Mouse (Mus musculus) stomach, embryonic 15.5 days (tissue): ENCODE measurements around the gene Ptpn21. TPM values are rescaled to one million over a fixed set of nuclear protein-coding genes. Genes with fewer than 3 reads are reported as not detected.

Experiments used
- ATAC-seq: fragments of 200-750 bp; cut with Nextera tagmentation; 2 replicates; pipeline ENCODE4 v1.8.0; 2017; ENCODE audit warnings: low read depth, moderate number of reproducible peaks, moderate TSS enrichment; ENCODE audit not compliant: insufficient read depth, low FRiP score
- H3K27ac ChIP-seq: fragments of 300-500 bp; sonication (generic); 2 replicates; pipeline ENCODE4 v1.5.1; 2015; ENCODE audit warnings: mild to moderate bottlenecking, inconsistent platforms
- H3K27me3 ChIP-seq: fragments of 300-500 bp; sonication (generic); replicated peaks from 2 replicates; pipeline ENCODE4 v1.6.1; 2015; ENCODE audit warnings: inconsistent platforms
- H3K36me3 ChIP-seq: fragments of 300-500 bp; sonication (generic); 2 replicates; pipeline ENCODE4 v1.6.1; 2015; ENCODE audit warnings: inconsistent platforms
- H3K4me1 ChIP-seq: fragments of 300-500 bp; sonication (generic); 2 replicates; pipeline ENCODE4 v1.6.1; 2015; ENCODE audit warnings: inconsistent platforms
- H3K4me2 ChIP-seq: fragments of 300-500 bp; sonication (generic); 2 replicates; pipeline ENCODE4 v1.6.1; 2015; ENCODE audit warnings: mild to moderate bottlenecking, inconsistent platforms
- H3K4me3 ChIP-seq: fragments of 300-500 bp; sonication (generic); replicated peaks from 2 replicates; pipeline ENCODE4 v1.5.1; 2015; ENCODE audit warnings: inconsistent platforms
- H3K9ac ChIP-seq: fragments of 300-500 bp; sonication (generic); 2 replicates; pipeline ENCODE4 v1.6.1; 2015; ENCODE audit warnings: inconsistent platforms
- H3K9me3 ChIP-seq: fragments of 300-500 bp; sonication (generic); 2 replicates; pipeline ENCODE4 v1.6.1; 2016; ENCODE audit warnings: inconsistent platforms
- WGBS: fragments of 180-500 bp; shearing (Covaris S2); methylation state at CpG from one replicate; pipeline ENCODE4 v1.1.7; 2015; 5-methylcytosine and 5-hydroxymethylcytosine counted together
- polyA plus RNA-seq: library from polyadenylated mRNA; unstranded; fragments of >200 nt; fragmentation: Nextera tagmentation; extraction: Ambion mirVana; gene quantifications from 2 replicates; pipeline ENCODE4 v1.2.1, GENCODE M21; 2015

Gene Ptpn21
- polyA plus RNA-seq, 1 experiment from 2014 or later: 9.9 TPM

DNA sequence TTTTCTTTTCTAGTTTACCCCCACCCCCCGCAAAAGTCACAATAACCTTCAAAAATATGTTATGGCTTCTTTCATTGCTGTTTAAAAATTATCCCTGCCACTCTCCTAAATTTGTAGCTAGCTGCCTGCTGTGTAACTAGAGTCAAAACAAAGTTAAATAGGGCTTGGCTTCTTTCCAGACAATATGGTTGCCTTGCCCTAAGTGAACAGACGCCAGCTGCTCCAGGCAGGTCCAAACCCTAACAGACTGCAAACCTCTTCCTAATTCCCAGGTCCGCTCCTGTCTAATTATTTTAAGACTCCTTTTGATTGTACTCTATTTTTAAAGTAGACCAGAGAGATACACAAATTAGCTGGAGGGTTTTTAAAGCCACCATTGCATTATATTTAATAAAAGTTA lies 16.6 kb downstream of the Ptpn21 start:
- Histone ChIP-seq H3K27ac (no peak overlapping the region), H3K4me2 (no peak overlapping the region), H3K4me3 (no peak overlapping the region), H3K9ac (no peak overlapping the region), H3K36me3 (no peaks in the 10 kb centered on the region), H3K27me3 (no peaks in the 10 kb centered on the region), H3K9me3 (no peaks in the 10 kb centered on the region), H3K4me1 (no peaks in the 10 kb centered on the region)
- no peak for ATAC-seq
- 34% methylated on average over 3 of the region's 3 CpGs for WGBS

DNA sequence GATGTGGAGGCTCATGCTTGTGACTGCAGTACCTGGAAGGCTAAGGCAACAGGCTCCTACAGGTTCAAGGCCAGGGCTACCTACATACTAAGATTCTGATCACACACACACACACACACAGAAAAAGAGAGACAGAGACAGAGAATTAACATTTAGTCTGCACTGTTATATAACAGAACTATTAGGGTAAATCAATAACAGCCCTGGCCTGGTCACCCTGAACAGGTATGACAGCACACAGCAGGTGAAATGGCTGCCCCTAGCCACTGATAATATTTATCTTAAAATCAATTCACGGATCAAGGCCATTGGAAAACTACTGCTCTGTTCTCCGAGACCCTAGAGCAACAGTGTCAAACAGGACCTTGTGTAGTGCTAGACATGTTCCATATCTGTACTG lies 21.1 kb downstream of the Ptpn21 start:
- H3K27ac ChIP-seq: no peak overlapping the region
- no peak overlapping the region for H3K4me2 ChIP-seq
- H3K36me3 ChIP-seq: no peaks in the 10 kb centered on the region
- no peak overlapping the region for H3K9ac ChIP-seq
- H3K9me3 ChIP-seq: no peaks in the 10 kb centered on the region
- 67% methylated on average over 2 of the region's 2 CpGs for WGBS
- H3K4me1 ChIP-seq: peaks cover 8% of the 10 kb centered on the region; the same call in 1 of the 2 replicates
- H3K4me3 ChIP-seq: no peak overlapping the region
- ATAC-seq: no peak
- H3K27me3 ChIP-seq: no peaks in the 10 kb centered on the region

DNA sequence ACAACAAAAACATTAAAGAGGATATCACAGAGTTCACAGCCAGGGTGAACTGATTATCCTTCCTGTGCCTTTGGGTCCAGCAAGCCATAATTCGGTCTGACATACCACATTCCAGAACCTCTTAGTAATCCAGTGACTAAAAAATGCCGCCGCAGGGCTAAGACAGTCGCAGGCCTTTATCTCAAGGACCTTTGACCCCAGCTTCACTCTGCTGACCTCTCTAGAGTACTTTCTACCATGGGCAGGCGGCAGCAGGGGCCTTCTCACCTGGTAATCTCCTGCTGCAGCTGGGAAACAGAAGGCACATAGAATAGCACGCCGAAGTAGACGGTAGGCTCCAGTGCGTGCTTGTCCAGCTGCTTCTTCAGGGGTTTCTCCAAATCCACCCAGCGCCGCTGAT lies 22.4 kb downstream of the Ptpn21 start:
- Histone ChIP-seq H3K4me2 (no peak overlapping the region), H3K27ac (peak overlapping the region; percentile 61), H3K36me3 (no peaks in the 10 kb centered on the region), H3K4me3 (no peak overlapping the region), H3K4me1 (peaks cover 8% of the 10 kb centered on the region; the same call in 1 of the 2 replicates), H3K9ac (no peak overlapping the region), H3K27me3 (no peaks in the 10 kb centered on the region), H3K9me3 (no peaks in the 10 kb centered on the region)
- ATAC-seq: no peak
- 43% methylated on average over 11 of the region's 11 CpGs for WGBS

DNA sequence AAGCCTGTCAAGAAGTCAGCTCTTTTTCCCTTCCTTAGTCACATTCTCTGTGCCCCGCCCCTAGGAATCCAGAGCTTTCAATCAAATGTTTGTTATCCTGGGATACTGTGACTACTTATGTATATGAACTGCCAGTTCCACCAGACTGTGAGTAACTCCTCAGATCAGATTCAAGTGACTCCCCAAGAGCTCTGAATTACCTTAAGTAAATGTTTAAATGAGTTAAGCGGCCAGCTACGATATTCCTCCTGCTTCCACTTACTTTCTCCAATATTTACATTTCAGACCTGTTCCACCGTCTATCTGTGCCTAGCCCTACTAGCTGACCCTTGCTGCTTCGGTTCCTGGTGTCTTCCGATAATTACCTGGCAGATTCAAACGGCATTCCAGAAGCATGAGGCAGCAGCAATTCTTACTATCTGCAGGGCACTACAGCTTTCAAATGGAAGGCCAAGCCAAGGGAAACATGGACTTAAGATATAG lies 23.5 kb downstream of the Ptpn21 start:
- WGBS: 23% methylated on average over 7 of the region's 7 CpGs
- Histone ChIP-seq H3K4me3 (no peak overlapping the region), H3K4me2 (no peak overlapping the region), H3K27ac (peak overlapping the region; percentile 23; the same call in 1 of the 2 replicates), H3K9ac (no peak overlapping the region), H3K4me1 (peaks cover 8% of the 10 kb centered on the region; the same call in 1 of the 2 replicates), H3K27me3 (no peaks in the 10 kb centered on the region), H3K36me3 (no peaks in the 10 kb centered on the region), H3K9me3 (no peaks in the 10 kb centered on the region)
- peak; percentile 87 for ATAC-seq

DNA sequence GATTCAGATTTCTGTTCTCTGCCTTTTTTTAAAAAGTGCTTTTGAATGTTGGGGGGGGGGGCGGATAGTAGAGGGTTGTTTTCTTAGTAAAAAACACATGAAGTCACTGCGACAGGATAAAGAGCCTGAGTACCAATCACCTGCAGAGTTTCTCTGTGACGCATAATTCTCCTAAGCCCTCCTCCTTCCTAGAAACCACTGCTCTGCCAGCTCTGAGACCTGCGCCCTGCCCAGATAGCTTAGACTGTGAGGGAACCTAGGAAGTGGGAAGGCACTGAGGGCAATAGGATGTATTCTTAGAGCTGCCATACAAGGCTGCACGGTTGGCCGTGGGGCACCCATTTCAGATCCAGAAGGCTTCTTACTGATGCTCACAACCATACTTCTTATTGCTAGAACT lies 24.4 kb downstream of the Ptpn21 start:
- Histone ChIP-seq H3K4me1 (peaks cover 8% of the 10 kb centered on the region; the same call in 1 of the 2 replicates), H3K9me3 (no peaks in the 10 kb centered on the region), H3K27me3 (no peaks in the 10 kb centered on the region), H3K4me2 (no peak overlapping the region), H3K27ac (no peak overlapping the region), H3K36me3 (no peaks in the 10 kb centered on the region), H3K9ac (no peak overlapping the region), H3K4me3 (no peak overlapping the region)
- 76% methylated on average over 6 of the region's 6 CpGs for WGBS
- ATAC-seq: no peak

DNA sequence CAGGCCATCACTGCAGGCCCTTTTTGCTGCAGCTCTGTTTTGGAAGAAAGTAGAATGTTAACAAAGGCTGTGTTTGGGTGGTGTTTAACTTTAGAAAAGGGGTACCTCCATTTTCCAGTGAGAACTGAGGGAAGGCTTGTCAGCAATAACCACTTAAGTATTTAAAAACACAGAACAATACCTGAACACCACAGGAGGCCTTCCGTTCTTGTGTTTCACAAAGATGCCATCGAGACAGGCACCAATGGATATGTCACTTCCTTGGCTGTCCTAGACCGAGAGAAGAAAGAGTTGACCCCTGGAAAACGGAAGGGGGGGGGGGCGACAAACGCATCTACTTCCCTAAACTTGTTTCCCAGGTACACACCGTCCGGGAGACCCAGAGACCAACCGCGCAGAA lies 33.2 kb downstream of the Ptpn21 start:
- Histone ChIP-seq H3K4me1 (no peaks in the 10 kb centered on the region), H3K9ac (no peak overlapping the region), H3K4me2 (no peak overlapping the region), H3K9me3 (no peaks in the 10 kb centered on the region), H3K27ac (no peak overlapping the region), H3K4me3 (no peak overlapping the region), H3K36me3 (0 out of 2 replicates have a peak, but pooled peaks cover 2% of the 10 kb centered on the region), H3K27me3 (no peaks in the 10 kb centered on the region)
- no peak for ATAC-seq
- WGBS: 91% methylated on average over 10 of the region's 10 CpGs

DNA sequence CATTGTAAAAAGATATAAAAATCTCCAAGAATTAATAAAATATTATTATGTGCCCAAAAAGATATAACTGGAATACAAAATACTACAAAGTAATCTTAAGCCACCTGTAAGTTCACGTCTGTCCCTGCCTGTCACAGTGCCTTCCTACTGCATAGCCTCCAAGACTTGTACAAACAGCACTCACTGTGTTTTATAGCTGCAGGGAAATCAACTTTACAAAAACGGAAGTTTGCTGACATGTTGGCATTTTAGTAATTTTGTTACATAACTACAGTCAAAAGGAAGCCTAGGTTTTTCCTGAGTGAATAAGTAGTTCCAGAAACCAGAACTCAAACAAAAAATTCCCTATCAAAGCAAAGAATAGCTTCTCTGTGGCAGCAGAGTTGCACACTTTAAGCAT lies 33.7 kb downstream of the Ptpn21 start:
- Histone ChIP-seq H3K36me3 (0 out of 2 replicates have a peak, but pooled peaks cover 2% of the 10 kb centered on the region), H3K4me2 (no peak overlapping the region), H3K4me1 (no peaks in the 10 kb centered on the region), H3K27ac (no peak overlapping the region), H3K27me3 (no peaks in the 10 kb centered on the region), H3K9me3 (no peaks in the 10 kb centered on the region), H3K9ac (no peak overlapping the region), H3K4me3 (no peak overlapping the region)
- 83% methylated on average over 2 of the region's 2 CpGs for WGBS
- ATAC-seq: no peak

DNA sequence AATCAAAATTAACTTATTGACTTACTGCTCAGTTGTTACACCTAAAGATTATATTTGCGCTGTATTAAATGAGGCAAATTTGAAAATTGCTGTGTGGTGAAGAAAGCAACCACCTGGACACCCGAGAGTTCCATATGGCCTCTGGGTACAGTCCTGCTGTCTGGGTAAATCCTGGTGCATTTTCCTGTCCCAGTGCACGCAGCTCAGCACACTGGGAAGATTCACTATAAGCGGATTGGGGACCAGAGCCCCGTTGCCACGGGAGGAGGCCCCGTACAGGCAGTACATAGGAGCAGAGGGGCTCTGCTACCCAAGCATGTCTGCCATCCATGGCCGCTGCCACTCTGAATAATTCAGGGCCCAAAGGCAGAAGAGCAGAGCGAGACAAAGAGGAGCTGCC lies 35.6 kb downstream of the Ptpn21 start:
- H3K9ac ChIP-seq: no peak overlapping the region
- H3K36me3 ChIP-seq: 0 out of 2 replicates have a peak, but pooled peaks cover 2% of the 10 kb centered on the region
- no peak overlapping the region for H3K4me2 ChIP-seq
- H3K4me1 ChIP-seq: no peaks in the 10 kb centered on the region
- H3K27ac ChIP-seq: no peak overlapping the region
- H3K27me3 ChIP-seq: no peaks in the 10 kb centered on the region
- no peak overlapping the region for H3K4me3 ChIP-seq
- 86% methylated on average over 9 of the region's 9 CpGs for WGBS
- no peaks in the 10 kb centered on the region for H3K9me3 ChIP-seq
- no peak for ATAC-seq

DNA sequence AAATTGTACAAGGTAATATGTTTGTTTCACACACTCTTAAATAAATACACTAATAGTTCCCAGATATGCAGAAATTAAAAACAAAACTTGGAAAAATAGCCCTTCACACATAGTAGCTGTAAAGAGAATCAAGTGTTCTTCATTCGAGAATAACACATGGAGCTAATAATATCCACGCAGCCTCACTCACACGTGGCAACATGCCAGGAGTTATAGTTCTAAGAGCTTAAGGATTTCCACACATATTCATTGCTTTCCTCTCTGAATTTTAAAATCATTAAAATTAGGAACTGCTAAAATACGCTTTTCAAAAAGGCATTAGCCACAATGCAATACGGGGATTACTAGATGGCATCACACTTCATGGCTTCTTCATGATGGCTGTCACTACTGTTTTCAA lies 40.0 kb downstream of the Ptpn21 start:
- no peak overlapping the region for H3K4me2 ChIP-seq
- ATAC-seq: no peak
- no peaks in the 10 kb centered on the region for H3K9me3 ChIP-seq
- H3K9ac ChIP-seq: no peak overlapping the region
- WGBS: 77% methylated on average over 5 of the region's 5 CpGs
- H3K27me3 ChIP-seq: no peaks in the 10 kb centered on the region
- no peak overlapping the region for H3K27ac ChIP-seq
- no peaks in the 10 kb centered on the region for H3K36me3 ChIP-seq
- H3K4me3 ChIP-seq: no peak overlapping the region
- no peaks in the 10 kb centered on the region for H3K4me1 ChIP-seq

DNA sequence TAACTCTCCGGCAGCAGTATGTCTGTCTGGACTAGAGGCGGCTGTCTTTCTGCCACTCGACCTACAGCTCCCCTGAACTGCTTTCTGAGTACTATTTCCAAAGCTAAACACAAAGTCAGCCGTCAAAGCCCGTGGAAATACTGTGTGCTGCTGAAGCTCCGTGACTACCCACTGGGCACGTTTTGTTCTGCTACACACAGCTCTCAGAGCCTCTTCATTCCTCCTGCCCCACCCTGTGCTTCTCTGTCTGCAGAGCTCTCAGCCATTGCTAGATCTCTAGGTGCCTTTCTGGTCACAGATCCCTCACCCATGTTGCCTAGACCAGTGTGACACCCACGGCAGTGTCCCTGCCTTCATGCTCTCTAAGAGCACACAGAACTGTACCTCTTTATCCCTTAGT lies 47.0 kb downstream of the Ptpn21 start:
- no peaks in the 10 kb centered on the region for H3K9me3 ChIP-seq
- ATAC-seq: no peak
- H3K4me1 ChIP-seq: no peaks in the 10 kb centered on the region
- H3K9ac ChIP-seq: no peak overlapping the region
- WGBS: 81% methylated on average over 8 of the region's 8 CpGs
- no peaks in the 10 kb centered on the region for H3K27me3 ChIP-seq
- no peak overlapping the region for H3K4me3 ChIP-seq
- no peak overlapping the region for H3K4me2 ChIP-seq
- no peak overlapping the region for H3K27ac ChIP-seq
- H3K36me3 ChIP-seq: peaks cover 8% of the 10 kb centered on the region; the same call in 1 of the 2 replicates

DNA sequence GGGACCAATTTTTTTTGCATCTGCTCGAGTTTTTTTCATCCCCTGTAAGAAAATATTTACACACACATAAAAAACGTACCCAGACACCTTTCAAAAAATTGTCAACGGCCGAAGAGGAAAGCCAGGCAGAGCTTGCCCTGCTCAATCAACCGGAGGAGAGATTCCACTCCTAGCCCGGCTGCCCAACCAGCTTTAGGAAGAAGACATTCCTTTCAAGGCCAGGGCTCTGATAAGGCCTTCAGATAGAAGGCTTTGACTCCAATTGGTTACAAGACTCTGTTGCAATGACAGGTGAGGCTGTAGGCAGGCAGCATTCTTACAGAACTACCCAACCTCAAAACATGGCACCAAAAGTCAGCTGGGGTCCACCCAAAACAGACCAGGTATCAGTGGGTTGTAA lies 53.6 kb downstream of the Ptpn21 start:
- no peak overlapping the region for H3K4me2 ChIP-seq
- ATAC-seq: no peak
- no peak overlapping the region for H3K27ac ChIP-seq
- H3K27me3 ChIP-seq: no peaks in the 10 kb centered on the region
- no peak overlapping the region for H3K9ac ChIP-seq
- H3K4me3 ChIP-seq: no peak overlapping the region
- H3K36me3 ChIP-seq: peaks cover 26% of the 10 kb centered on the region
- WGBS: 53% methylated on average over 6 of the region's 6 CpGs
- H3K9me3 ChIP-seq: no peaks in the 10 kb centered on the region
- H3K4me1 ChIP-seq: no peaks in the 10 kb centered on the region

DNA sequence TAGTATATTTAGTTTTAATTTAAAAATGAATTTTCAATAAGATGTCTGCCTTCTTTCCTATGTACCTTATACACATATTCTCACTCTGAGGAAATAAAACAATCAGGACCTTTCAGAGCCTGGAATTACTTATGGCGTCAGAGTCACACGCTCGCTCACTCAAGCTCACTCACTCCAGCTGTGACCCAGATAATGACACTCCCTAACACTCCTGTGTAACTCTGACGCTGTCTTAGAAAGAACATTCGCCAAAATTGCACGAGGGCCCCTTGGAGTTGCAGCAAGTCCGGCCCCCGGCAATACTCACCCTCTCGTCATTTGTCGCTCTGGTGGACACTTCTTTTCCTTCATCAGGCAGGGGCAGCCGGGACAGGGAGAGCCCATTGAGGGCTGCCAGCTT lies 54.0 kb downstream of the Ptpn21 start:
- no peaks in the 10 kb centered on the region for H3K27me3 ChIP-seq
- H3K9ac ChIP-seq: no peak overlapping the region
- no peak overlapping the region for H3K4me2 ChIP-seq
- H3K9me3 ChIP-seq: no peaks in the 10 kb centered on the region
- H3K4me3 ChIP-seq: no peak overlapping the region
- no peaks in the 10 kb centered on the region for H3K4me1 ChIP-seq
- peaks cover 27% of the 10 kb centered on the region for H3K36me3 ChIP-seq
- WGBS: 76% methylated on average over 11 of the region's 11 CpGs
- no peak for ATAC-seq
- H3K27ac ChIP-seq: no peak overlapping the region

DNA sequence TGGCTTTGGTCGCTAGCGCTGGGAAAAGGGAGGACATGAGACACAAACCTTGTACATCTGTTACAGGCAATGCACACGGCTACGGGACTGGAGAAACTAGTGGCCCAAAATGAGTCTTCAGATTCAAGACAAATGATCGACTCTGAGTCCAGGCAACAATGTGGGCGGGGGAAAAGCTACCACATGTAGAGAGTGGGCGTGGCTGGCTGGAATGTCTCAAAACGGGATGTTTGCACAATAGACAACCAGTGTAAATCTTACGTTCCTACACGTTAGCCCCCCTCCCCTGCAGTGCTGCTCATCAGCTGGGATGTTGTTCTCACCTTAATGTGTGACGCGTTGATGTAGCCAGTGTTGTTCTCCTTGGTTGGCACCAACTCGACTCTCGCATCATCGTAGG lies 55.0 kb downstream of the Ptpn21 start:
- H3K9me3 ChIP-seq: no peaks in the 10 kb centered on the region
- H3K4me1 ChIP-seq: no peaks in the 10 kb centered on the region
- H3K4me2 ChIP-seq: no peak overlapping the region
- H3K9ac ChIP-seq: no peak overlapping the region
- no peak overlapping the region for H3K27ac ChIP-seq
- ATAC-seq: no peak
- H3K4me3 ChIP-seq: no peak overlapping the region
- no peaks in the 10 kb centered on the region for H3K27me3 ChIP-seq
- 78% methylated on average over 15 of the region's 15 CpGs for WGBS
- H3K36me3 ChIP-seq: peaks cover 28% of the 10 kb centered on the region
